Mouse (Mus musculus) neural tube, embryonic 14.5 days (tissue): ENCODE results near the gene Rln3. TPM values are rescaled to one million over a fixed set of nuclear protein-coding genes. Genes with fewer than 3 reads are reported as not detected.

ENCODE experiments used
- ATAC-seq: fragments of 200-750 bp; cut with Nextera tagmentation; 2 replicates; pipeline ENCODE4 v1.8.0; 2017; ENCODE audit warnings: low read depth, mild to moderate bottlenecking, moderate TSS enrichment, moderate library complexity
- H3K27ac ChIP-seq: fragments of 300-500 bp; sonication (generic); 2 replicates; pipeline ENCODE4 v1.5.1; 2014; ENCODE audit warnings: low read depth, mild to moderate bottlenecking, control low read depth, low read length, moderate library complexity, mixed read lengths
- H3K27me3 ChIP-seq: fragments of 300-500 bp; sonication (generic); 2 replicates; pipeline ENCODE4 v1.6.1; 2014; ENCODE audit warnings: low read length; ENCODE audit not compliant: control insufficient read depth, insufficient read depth
- H3K36me3 ChIP-seq: fragments of 300-500 bp; sonication (generic); 2 replicates; pipeline ENCODE4 v1.6.1; 2014; ENCODE audit warnings: low read length, mixed read lengths; ENCODE audit not compliant: control insufficient read depth, insufficient read depth
- H3K4me1 ChIP-seq: fragments of 300-500 bp; sonication (generic); 2 replicates; pipeline ENCODE4 v1.6.1; 2014; ENCODE audit warnings: low read length; ENCODE audit not compliant: control insufficient read depth, insufficient read depth
- H3K4me2 ChIP-seq: fragments of 300-500 bp; sonication (generic); 2 replicates; pipeline ENCODE4 v1.6.1; 2014; ENCODE audit warnings: mild to moderate bottlenecking, low read depth, low read length, control low read depth
- H3K4me3 ChIP-seq: fragments of 300-500 bp; sonication (generic); 2 replicates; pipeline ENCODE4 v1.5.1; 2014; ENCODE audit warnings: low read depth, low read length, control low read depth, mixed read lengths
- H3K9ac ChIP-seq: fragments of 300-500 bp; sonication (generic); replicated peaks from 2 replicates; pipeline ENCODE4 v1.6.1; 2014; ENCODE audit warnings: low read depth, mild to moderate bottlenecking, control low read depth, low read length, mixed read lengths
- H3K9me3 ChIP-seq: fragments of 300-500 bp; sonication (generic); 2 replicates; pipeline ENCODE4 v1.6.1; 2016; ENCODE audit warnings: low read length; ENCODE audit not compliant: control insufficient read depth
- WGBS: fragments of 180-500 bp; shearing (Covaris S2); extraction: QIAGEN DNeasy Blood & Tissue Kit; methylation state at CpG from one replicate; pipeline ENCODE4 v1.1.7; 2014; 5-methylcytosine and 5-hydroxymethylcytosine counted together
- polyA plus RNA-seq: library from polyadenylated mRNA; unstranded; fragments of >200 nt; fragmentation: Nextera tagmentation; extraction: Ambion mirVana; gene quantifications from 2 replicates; pipeline ENCODE4 v1.2.1, GENCODE M21; 2014

Rln3 gene
- polyA plus RNA-seq, 1 experiment from 2014 or later = 0.82 TPM

DNA sequence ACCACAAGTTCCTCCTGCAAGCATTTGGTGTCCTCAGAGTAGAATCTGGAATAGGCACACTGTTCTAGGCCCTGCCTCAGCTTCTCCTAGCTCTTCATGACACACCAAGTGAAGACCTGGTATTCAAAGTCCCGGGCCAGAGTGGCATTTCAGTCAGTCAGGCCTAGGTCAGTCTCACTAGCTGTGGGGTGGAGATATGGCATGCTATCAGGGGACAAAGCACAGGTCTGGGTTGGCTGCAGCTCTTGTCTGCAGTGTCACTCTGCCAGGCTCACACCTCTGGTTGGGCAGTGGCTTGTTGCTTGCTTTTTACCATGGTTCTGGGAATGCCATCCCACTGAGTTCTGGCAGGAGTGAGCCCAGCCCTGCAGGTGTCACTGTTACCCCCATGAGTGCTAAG is 31.6 kb upstream of the Rln3 start:
- Histone ChIP-seq H3K9me3 (no peaks in the 10 kb centered on the region), H3K27me3 (no peaks in the 10 kb centered on the region), H3K4me2 (no peak overlapping the region), H3K4me1 (peaks cover 13% of the 10 kb centered on the region), H3K36me3 (peaks cover 7% of the 10 kb centered on the region; the same call in 1 of the 2 replicates), H3K4me3 (no peak overlapping the region), H3K9ac (no peak overlapping the region), H3K27ac (no peak overlapping the region)
- WGBS = 86% methylated on average over 1 of the region's 1 CpGs
- ATAC-seq = no peak

DNA sequence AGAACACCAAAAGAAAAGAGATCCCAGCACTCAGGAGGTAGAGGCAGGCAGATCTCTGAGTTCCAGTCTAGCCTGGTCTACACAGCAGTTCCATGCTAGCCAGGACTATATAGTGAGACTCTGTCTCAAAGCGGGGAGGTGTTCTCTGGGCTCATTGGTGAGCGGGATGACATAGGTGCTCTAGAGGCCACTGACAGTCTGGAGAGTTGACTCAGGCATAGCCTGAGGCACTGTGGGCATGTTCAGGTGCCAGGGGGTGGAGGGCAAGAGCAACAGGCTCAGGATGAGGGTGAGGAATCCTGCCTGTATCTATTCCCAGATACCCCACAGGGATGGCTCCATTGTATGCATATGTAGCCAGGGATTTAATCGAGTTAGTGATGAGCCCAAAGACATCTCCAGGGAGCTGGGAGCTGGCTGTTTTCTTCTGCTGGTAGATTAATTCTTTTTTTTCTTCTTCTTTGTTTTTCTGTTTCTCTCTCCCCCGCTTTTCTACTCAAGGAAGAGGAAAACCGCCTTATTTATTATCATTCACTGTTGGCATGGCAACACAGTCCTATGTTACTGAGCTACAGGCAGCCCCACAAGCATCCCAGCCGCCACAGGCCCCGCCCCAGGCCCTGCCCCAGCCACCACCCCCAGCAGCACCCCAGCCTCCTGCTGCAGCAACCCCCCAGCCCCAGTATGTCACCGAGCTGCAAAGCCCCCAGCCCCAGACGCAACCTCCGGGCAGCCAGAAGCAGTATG is 28.6 kb upstream of the Rln3 start:
- WGBS = 33% methylated on average over 10 of the region's 10 CpGs
- Histone ChIP-seq H3K9me3 (no peaks in the 10 kb centered on the region), H3K4me3 (no peak overlapping the region), H3K36me3 (no peaks in the 10 kb centered on the region), H3K9ac (0 out of 2 replicates have a peak overlapping the region, but pooled peaks have one; percentile 12), H3K27ac (peak overlapping the region; percentile 72), H3K4me2 (peak overlapping the region; percentile 3; the same call in 1 of the 2 replicates), H3K27me3 (no peaks in the 10 kb centered on the region), H3K4me1 (peaks cover 22% of the 10 kb centered on the region)
- ATAC-seq = peak; percentile 70; the same call in 1 of the 2 replicates

DNA sequence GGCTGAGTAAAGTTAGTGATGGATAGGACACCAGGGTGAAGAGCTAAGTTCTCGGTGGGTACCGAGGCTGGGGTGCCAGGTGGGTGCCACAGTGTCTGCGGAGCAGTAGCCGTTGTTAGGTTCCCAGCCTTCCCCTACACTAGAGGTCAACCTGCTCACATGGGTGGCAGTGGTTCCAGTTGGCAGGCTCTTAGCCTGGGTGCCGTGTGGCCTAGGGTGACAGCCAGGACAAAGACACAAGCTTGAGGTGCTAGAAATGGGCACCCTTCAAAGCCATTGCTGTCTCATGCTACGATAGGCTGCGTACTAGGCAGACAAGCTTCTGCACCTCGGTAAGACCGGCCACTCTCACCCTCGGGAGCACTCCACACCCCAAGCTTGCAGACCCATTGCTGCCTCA is 27.5 kb upstream of the Rln3 start:
- H3K4me3 ChIP-seq = no peak overlapping the region
- no peaks in the 10 kb centered on the region for H3K9me3 ChIP-seq
- no peak overlapping the region for H3K9ac ChIP-seq
- peaks cover 33% of the 10 kb centered on the region for H3K4me1 ChIP-seq
- H3K36me3 ChIP-seq = no peaks in the 10 kb centered on the region
- no peaks in the 10 kb centered on the region for H3K27me3 ChIP-seq
- no peak overlapping the region for H3K27ac ChIP-seq
- 86% methylated on average over 10 of the region's 10 CpGs for WGBS
- H3K4me2 ChIP-seq = no peak overlapping the region
- ATAC-seq = no peak

DNA sequence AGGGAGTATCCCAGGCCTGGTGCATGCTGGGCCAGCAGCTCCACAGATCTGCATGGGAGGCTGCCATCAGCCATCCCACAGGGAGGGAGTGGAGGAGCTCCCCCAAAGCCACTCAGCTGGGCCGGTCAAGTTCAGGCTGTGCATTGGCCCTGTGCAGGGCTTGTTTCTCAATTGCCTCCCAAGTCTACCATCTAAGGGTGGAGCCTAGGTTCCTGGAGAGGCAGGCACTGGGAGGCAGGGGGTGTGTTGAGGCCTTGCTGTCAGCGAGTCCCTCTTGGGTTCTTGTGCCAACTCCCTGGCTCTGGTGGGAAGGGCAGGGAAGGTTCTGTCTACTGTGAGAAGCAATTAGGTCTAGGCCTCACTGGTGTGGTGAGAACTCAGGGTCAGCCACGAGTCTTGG is 27.1 kb upstream of the Rln3 start:
- 83% methylated on average over 3 of the region's 3 CpGs for WGBS
- H3K4me1 ChIP-seq = peaks cover 33% of the 10 kb centered on the region
- ATAC-seq = no peak
- H3K9ac ChIP-seq = no peak overlapping the region
- no peak overlapping the region for H3K4me3 ChIP-seq
- no peaks in the 10 kb centered on the region for H3K36me3 ChIP-seq
- no peaks in the 10 kb centered on the region for H3K9me3 ChIP-seq
- no peak overlapping the region for H3K27ac ChIP-seq
- H3K4me2 ChIP-seq = no peak overlapping the region
- H3K27me3 ChIP-seq = no peaks in the 10 kb centered on the region

DNA sequence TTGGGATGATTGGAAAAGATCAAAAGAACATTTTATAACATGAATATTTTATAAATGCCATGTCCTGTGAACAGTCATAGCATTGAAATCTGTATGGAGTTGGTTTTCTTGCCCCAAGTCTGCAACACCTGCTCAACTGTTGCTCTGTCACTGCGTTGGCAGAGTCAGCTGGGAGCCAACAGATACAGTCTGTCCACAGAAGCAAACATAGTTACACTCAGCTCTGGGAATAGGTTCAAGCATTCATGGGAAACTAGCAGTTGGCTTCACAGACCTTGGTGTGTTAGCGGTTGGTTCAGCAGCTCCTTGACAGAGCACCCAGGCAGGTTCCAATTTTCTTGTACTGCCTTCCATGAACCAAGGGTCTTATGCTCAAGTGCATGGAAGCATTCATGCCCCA is 25.9 kb upstream of the Rln3 start:
- Histone ChIP-seq H3K4me1 (peaks cover 33% of the 10 kb centered on the region), H3K27me3 (no peaks in the 10 kb centered on the region), H3K4me2 (no peak overlapping the region), H3K36me3 (no peaks in the 10 kb centered on the region), H3K27ac (no peak overlapping the region), H3K9me3 (no peaks in the 10 kb centered on the region), H3K9ac (no peak overlapping the region), H3K4me3 (no peak overlapping the region)
- 86% methylated on average over 2 of the region's 2 CpGs for WGBS
- no peak for ATAC-seq

DNA sequence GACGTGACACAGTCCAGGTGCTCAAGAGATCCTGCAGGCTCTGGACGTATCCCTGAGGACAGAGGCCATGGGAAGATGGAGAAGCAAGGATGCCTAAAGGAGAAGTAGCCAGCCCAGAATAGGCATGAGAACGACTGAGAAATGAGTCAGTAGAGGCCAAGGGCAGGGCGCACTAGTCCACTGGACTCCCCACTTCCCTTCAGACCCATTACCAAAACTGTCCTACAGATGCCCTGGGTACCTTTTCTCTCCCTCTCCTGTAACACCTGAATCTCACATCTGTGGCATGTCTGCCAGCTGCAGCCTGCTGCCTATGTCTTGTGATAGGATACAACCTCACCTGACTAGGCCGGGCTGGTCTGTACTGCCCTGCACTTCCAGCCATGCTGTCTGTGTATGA is 25.4 kb upstream of the Rln3 start:
- H3K27ac ChIP-seq = peak overlapping the region; percentile 28; the same call in 1 of the 2 replicates
- H3K27me3 ChIP-seq = no peaks in the 10 kb centered on the region
- H3K4me2 ChIP-seq = no peak overlapping the region
- no peak overlapping the region for H3K4me3 ChIP-seq
- H3K9me3 ChIP-seq = no peaks in the 10 kb centered on the region
- no peaks in the 10 kb centered on the region for H3K36me3 ChIP-seq
- WGBS = 86% methylated on average over 5 of the region's 5 CpGs
- H3K4me1 ChIP-seq = peaks cover 33% of the 10 kb centered on the region
- no peak overlapping the region for H3K9ac ChIP-seq
- no peak for ATAC-seq

DNA sequence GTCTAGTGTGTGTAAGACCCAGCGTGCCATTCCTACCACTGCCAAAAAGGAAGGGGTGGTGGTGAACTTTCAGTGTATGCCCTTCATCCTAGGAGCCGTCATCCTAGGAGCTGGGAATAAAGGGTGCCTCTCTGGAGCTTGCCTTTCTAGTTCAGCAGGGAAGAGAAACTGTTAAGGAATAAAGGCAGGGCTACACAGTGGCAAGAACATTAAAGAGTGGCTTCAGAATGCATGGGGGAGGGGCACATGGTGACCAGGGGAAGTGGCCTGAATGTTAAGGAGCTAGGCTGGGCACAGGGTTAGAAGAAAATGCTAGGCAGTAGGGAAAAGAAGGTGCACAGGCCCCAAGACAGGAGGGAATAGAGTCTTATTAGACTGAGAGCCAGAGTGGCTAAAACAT is 24.9 kb upstream of the Rln3 start:
- peak overlapping the region; percentile 5; the same call in 1 of the 2 replicates for H3K27ac ChIP-seq
- no peaks in the 10 kb centered on the region for H3K27me3 ChIP-seq
- no peaks in the 10 kb centered on the region for H3K36me3 ChIP-seq
- no peak overlapping the region for H3K4me3 ChIP-seq
- H3K4me2 ChIP-seq = no peak overlapping the region
- no peak for ATAC-seq
- H3K9me3 ChIP-seq = no peaks in the 10 kb centered on the region
- no peak overlapping the region for H3K9ac ChIP-seq
- peaks cover 33% of the 10 kb centered on the region for H3K4me1 ChIP-seq
- WGBS = 40% methylated on average over 2 of the region's 2 CpGs

DNA sequence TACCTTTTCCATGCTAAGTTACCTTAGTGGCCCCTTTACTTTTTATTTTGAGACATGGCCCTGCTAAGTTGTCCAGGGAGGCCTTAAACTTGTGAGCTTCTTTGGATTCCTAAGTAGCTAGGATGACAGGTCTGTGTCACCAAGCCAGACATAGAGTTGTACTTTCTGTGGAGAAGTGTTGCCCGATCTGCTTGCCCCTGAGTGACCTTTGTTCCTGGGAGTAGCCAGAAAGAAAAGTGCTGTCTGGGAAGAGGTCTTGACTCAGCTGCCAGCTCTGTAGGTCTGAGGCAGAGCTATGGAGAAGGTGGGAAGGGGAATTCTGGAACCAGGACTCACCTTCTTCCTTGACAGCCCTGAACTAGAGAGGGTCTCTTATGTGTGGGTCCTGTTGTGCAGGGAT is 24.4 kb upstream of the Rln3 start:
- H3K4me1 ChIP-seq = peaks cover 33% of the 10 kb centered on the region
- no peak overlapping the region for H3K4me3 ChIP-seq
- no peak overlapping the region for H3K9ac ChIP-seq
- WGBS = 61% methylated on average over 1 of the region's 1 CpGs
- H3K36me3 ChIP-seq = no peaks in the 10 kb centered on the region
- no peak overlapping the region for H3K4me2 ChIP-seq
- no peaks in the 10 kb centered on the region for H3K9me3 ChIP-seq
- 0 out of 2 replicates have a peak overlapping the region, but pooled peaks have one; percentile 5 for H3K27ac ChIP-seq
- no peaks in the 10 kb centered on the region for H3K27me3 ChIP-seq
- no peak for ATAC-seq

DNA sequence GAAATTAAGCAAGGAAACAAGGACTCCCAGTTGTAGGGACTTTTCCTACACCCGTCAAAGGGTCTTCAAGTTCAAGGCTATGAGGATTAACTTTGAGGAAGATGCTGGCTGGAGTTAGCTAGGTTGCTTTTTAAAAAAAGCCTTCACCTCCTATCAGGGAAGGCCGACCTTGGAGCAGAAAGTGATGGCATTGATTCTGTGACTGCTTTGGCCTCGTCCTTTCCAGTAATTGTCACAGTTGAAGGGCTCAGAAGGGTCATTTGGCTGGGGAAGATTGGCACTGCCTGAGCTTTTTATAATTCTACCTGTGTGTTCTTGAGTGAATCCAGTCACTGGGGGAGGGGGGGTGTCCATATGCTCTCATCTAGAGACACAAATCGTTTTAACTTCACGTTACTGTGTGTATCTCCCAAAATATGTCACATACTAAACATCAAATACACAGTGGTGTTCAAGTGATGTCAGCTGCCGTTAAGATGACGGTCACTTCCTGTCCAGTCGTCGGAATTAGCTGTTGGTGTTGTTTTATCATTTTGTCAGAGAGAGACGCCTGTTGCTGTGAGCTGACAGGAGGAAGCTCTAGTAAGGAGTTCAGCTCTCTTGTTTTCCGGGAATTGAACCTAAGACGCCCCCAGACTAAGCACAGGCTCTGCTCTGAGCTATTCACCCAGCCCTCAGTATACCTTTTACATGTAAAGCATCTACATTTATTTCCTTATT is 23.7 kb upstream of the Rln3 start:
- Histone ChIP-seq H3K9me3 (no peaks in the 10 kb centered on the region), H3K27ac (no peak overlapping the region), H3K36me3 (no peaks in the 10 kb centered on the region), H3K27me3 (no peaks in the 10 kb centered on the region), H3K4me1 (peaks cover 29% of the 10 kb centered on the region), H3K4me3 (no peak overlapping the region), H3K9ac (no peak overlapping the region), H3K4me2 (0 out of 2 replicates have a peak overlapping the region, but pooled peaks have one; percentile 48)
- no peak for ATAC-seq
- WGBS = 80% methylated on average over 12 of the region's 12 CpGs
